Comparison of ENCODE assay signal across 8 mouse cellular contexts in the genomic region with DNA sequence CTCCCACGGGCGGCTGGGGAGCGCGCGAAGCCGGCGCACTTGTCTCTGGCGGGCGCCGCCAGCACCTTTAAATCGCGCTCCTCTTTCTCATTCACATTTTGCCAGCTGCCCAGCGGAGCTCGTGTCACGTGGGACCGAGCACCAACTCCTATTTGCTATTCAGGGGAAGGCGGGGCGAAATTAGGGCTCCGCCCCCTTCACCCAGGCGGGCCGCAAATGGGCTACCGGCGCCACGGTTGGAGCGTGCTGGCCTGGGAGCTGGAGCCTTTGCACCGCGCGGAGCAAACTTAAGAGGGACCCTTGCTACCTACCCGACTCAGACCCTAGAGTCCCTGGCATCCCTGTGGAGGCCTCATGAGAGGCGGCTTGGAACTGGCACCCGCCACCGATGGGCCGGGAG. TPM values are rescaled to one million over a fixed set of nuclear protein-coding genes. Genes with fewer than 3 reads are reported as not detected.
DNase-seq lines count a peak whose midpoint lies in the region; ATAC-seq lines count a peak whose summit lies in the region.

Gbx2 (minus strand) TSS at position 60 of the 400 bp plus-strand sequence.

- no peaks in the 10 kb centered on the region for H3K36me3 ChIP-seq in heart, embryonic 10.5 days
- H3K36me3 ChIP-seq in embryonic facial prominence, embryonic 11.5 days (replicated peaks; ENCODE audit: control insufficient read depth, insufficient read depth, low read depth, low read length): no peaks in the 10 kb centered on the region
- no peaks in the 10 kb centered on the region for H3K36me3 ChIP-seq in hindbrain, embryonic 15.5 days
- no peaks in the 10 kb centered on the region for H3K36me3 ChIP-seq in liver, embryonic 11.5 days (ENCODE audit: control insufficient read depth, insufficient read depth, low read length)

- WGBS in heart, embryonic 10.5 days: under 1% methylated on average over 33 of the region's 33 CpGs
- WGBS in embryonic facial prominence, embryonic 11.5 days: 0% methylated on average over 33 of the region's 33 CpGs
- WGBS in hindbrain, embryonic 15.5 days: 0% methylated on average over 33 of the region's 33 CpGs
- under 1% methylated on average over 33 of the region's 33 CpGs for WGBS in liver, embryonic 11.5 days

- peaks cover 98% of the 10 kb centered on the region for H3K27me3 ChIP-seq in heart, embryonic 10.5 days (ENCODE audit: insufficient read depth, poor library complexity, severe bottlenecking)
- peaks cover 64% of the 10 kb centered on the region for H3K27me3 ChIP-seq in embryonic facial prominence, embryonic 11.5 days (ENCODE audit: control insufficient read depth, insufficient read depth, low read length)
- peaks cover 76% of the 10 kb centered on the region for H3K27me3 ChIP-seq in hindbrain, embryonic 15.5 days
- peaks cover 99% of the 10 kb centered on the region for H3K27me3 ChIP-seq in liver, embryonic 11.5 days (replicated peaks; ENCODE audit: control insufficient read depth, insufficient read depth, low read length)

- peak; percentile 89 for DNase-seq in heart, embryonic 10.5 days (ENCODE audit: low spot score)
- no peak for DNase-seq in heart, adult 11 months
- DNase-seq in embryonic facial prominence, embryonic 11.5 days (ENCODE audit: low spot score): peak; percentile 91
- DNase-seq in liver, embryonic 11.5 days (ENCODE audit: low spot score): no peak
- DNase-seq in neural tube, embryonic 10.5 days (ENCODE audit: extremely low spot score, low spot score): peak; percentile 93
- DNase-seq in layer of hippocampus, postnatal 25 days (ENCODE audit: extremely low spot score in 1 of 2, low spot score in 1 of 2): no peak
- no peak for DNase-seq in layer of hippocampus, postnatal 36 days

- H3K9me3 ChIP-seq in heart, embryonic 10.5 days: no peaks in the 10 kb centered on the region
- H3K9me3 ChIP-seq in embryonic facial prominence, embryonic 11.5 days (replicated peaks; ENCODE audit: control insufficient read depth, low read length): no peaks in the 10 kb centered on the region
- no peaks in the 10 kb centered on the region for H3K9me3 ChIP-seq in hindbrain, embryonic 15.5 days
- no peaks in the 10 kb centered on the region for H3K9me3 ChIP-seq in liver, embryonic 11.5 days (ENCODE audit: control insufficient read depth, low read length)

- H3K9ac ChIP-seq in embryonic facial prominence, embryonic 11.5 days (replicated peaks; ENCODE audit: low read length): peak within 1 kb of the TSS; percentile 57
- peak within 1 kb of the TSS; percentile 58 for H3K9ac ChIP-seq in hindbrain, embryonic 15.5 days
- peak within 1 kb of the TSS; percentile 25 for H3K9ac ChIP-seq in liver, embryonic 11.5 days (ENCODE audit: low read depth, low read length)

- peak within 1 kb of the TSS; percentile 71 for H3K4me3 ChIP-seq in heart, embryonic 10.5 days
- H3K4me3 ChIP-seq in embryonic facial prominence, embryonic 11.5 days (ENCODE audit: low read depth, low read length): peak within 1 kb of the TSS; percentile 50
- H3K4me3 ChIP-seq in hindbrain, embryonic 15.5 days: peak within 1 kb of the TSS; percentile 50
- peak within 1 kb of the TSS; percentile 54 for H3K4me3 ChIP-seq in liver, embryonic 11.5 days (ENCODE audit: low read depth, low read length)

- no peak; the same call in 1 of the 2 replicates for ATAC-seq in embryonic facial prominence, embryonic 11.5 days (replicated peaks; ENCODE audit: insufficient number of reproducible peaks, low FRiP score, low TSS enrichment, low read depth)
- ATAC-seq in hindbrain, embryonic 15.5 days (ENCODE audit: low FRiP score, low read depth): peak; percentile 80
- peak; percentile 64 for ATAC-seq in liver, embryonic 11.5 days (replicated peaks; ENCODE audit: low FRiP score)

- peak within 1 kb of the TSS; percentile 88 for H3K4me2 ChIP-seq in embryonic facial prominence, embryonic 11.5 days (ENCODE audit: low read depth, low read length)
- peak within 1 kb of the TSS; percentile 67 for H3K4me2 ChIP-seq in hindbrain, embryonic 15.5 days
- peak within 1 kb of the TSS; percentile 85 for H3K4me2 ChIP-seq in liver, embryonic 11.5 days

- peak within 1 kb of the TSS; percentile 62; the same call in 1 of the 2 replicates for H3K27ac ChIP-seq in heart, embryonic 10.5 days
- no peak within 1 kb of the TSS for H3K27ac ChIP-seq in embryonic facial prominence, embryonic 11.5 days (replicated peaks; ENCODE audit: low read depth, low read length)
- H3K27ac ChIP-seq in hindbrain, embryonic 15.5 days (replicated peaks): peak within 1 kb of the TSS; percentile 70
- no peak within 1 kb of the TSS for H3K27ac ChIP-seq in liver, embryonic 11.5 days (ENCODE audit: low read depth, low read length)

- peaks cover 52% of the 10 kb centered on the region for H3K4me1 ChIP-seq in heart, embryonic 10.5 days
- H3K4me1 ChIP-seq in embryonic facial prominence, embryonic 11.5 days (ENCODE audit: control insufficient read depth, insufficient read depth, low read length): peaks cover 7% of the 10 kb centered on the region
- H3K4me1 ChIP-seq in hindbrain, embryonic 15.5 days (replicated peaks): peaks cover 51% of the 10 kb centered on the region
- peaks cover 12% of the 10 kb centered on the region for H3K4me1 ChIP-seq in liver, embryonic 11.5 days (replicated peaks; ENCODE audit: control insufficient read depth, insufficient read depth, low read length)

RNA-seq across cellular contexts. Expression of gene Gbx2, which starts in this region (rescaled TPM):
- polyA plus RNA-seq in heart, embryonic 10.5 days (2016; fragmentation: Nextera tagmentation; extraction: Ambion mirVana): 0.94 and 1.9 TPM in 2 replicates
- polyA plus RNA-seq in embryonic facial prominence, embryonic 11.5 days (2014; fragmentation: Nextera tagmentation; extraction: Ambion mirVana): 5.5 and 7.2 TPM in 2 replicates
- 38.3 and 42.6 TPM in 2 replicates for polyA plus RNA-seq in hindbrain, embryonic 15.5 days (2015; fragmentation: Nextera tagmentation; extraction: Ambion mirVana)
- 2.2 and 2.9 TPM in 2 replicates for polyA plus RNA-seq in liver, embryonic 11.5 days (2014; fragmentation: Nextera tagmentation; extraction: Ambion mirVana)
- under 1 TPM in 1 of 2 experiments, not detected in 1; 0.44 TPM for total RNA-seq in layer of hippocampus, postnatal 25 days (2021)
- under 1 TPM in 1 of 2 experiments, not detected in 1; 0.17 TPM for total RNA-seq in layer of hippocampus, postnatal 36 days (2021)

Comparison
In these comparisons a context has a peak if more than half of its experiments do, and no peak if none do; other contexts are left out.
1. DNase-seq: peak in heart, embryonic 10.5 days (single experiment), embryonic facial prominence, embryonic 11.5 days (single experiment) and neural tube, embryonic 10.5 days (single experiment); none in heart, adult 11 months (single experiment), liver, embryonic 11.5 days (single experiment), layer of hippocampus, postnatal 25 days (0 of 2) and layer of hippocampus, postnatal 36 days (0 of 2).
2. H3K27ac ChIP-seq: peak in heart, embryonic 10.5 days (single experiment) and hindbrain, embryonic 15.5 days (single experiment); none in embryonic facial prominence, embryonic 11.5 days (single experiment) and liver, embryonic 11.5 days (single experiment).
3. Peak in every context shown above with its lines, with median percentiles within 50 percentile points of each other: H3K4me3 ChIP-seq, H3K4me2 ChIP-seq and H3K9ac ChIP-seq.